Mouse (Mus musculus) CH12.LX (cell line): ENCODE results near the gene Hist1h3a. TPM values are rescaled to one million over a fixed set of nuclear protein-coding genes. Genes with fewer than 3 reads are reported as not detected.

Experiments used
- DNase-seq: peaks from one replicate; pipeline ENCODE4 v3.0.0-alpha.2; 2013; ENCODE audit errors: extremely low read depth
- H3K27ac ChIP-seq: 2 replicates; pipeline ENCODE4 v1.5.1; 2012; ENCODE audit warnings: low read depth, mild to moderate bottlenecking, control low read depth, moderate library complexity; ENCODE audit not compliant: insufficient read depth
- H3K27me3 ChIP-seq: replicated peaks from 2 replicates; pipeline ENCODE3; 2012; ENCODE audit warnings: inconsistent platforms
- H3K36me3 ChIP-seq, 2 experiments: replicated peaks in 1 of 2; 2 replicates each; pipeline versions ENCODE3 to v1.6.1; 2012; ENCODE audit warnings: inconsistent platforms in 1 of 2, low read length in 1 of 2, mild to moderate bottlenecking in 1 of 2, mixed read lengths in 1 of 2, moderate library complexity in 1 of 2; ENCODE audit not compliant: control insufficient read depth in 1 of 2, insufficient read depth in 1 of 2
- H3K4me1 ChIP-seq, 2 experiments: 2 replicates each; pipeline ENCODE4 v1.6.1; 2012; ENCODE audit warnings: inconsistent platforms in 1 of 2, moderate library complexity in 1 of 2; ENCODE audit not compliant: insufficient read depth in 2 of 2, control insufficient read depth in 1 of 2
- H3K4me2 ChIP-seq: 2 replicates; pipeline ENCODE4 v1.6.1; 2012; ENCODE audit warnings: low read depth, mild to moderate bottlenecking, control low read depth; ENCODE audit not compliant: poor library complexity, insufficient read depth, severe bottlenecking
- H3K4me3 ChIP-seq, 3 experiments: fragments of 150-350 bp in 1 of 3; sonication (generic) in 1 of 3; replicated peaks in 1 of 3; 2 replicates each; pipeline versions ENCODE3 to v1.5.1; 2011 to 2012; ENCODE audit warnings: low read depth in 2 of 3, low read length in 2 of 3, mild to moderate bottlenecking in 2 of 3, moderate library complexity in 2 of 3, control low read depth in 1 of 3, improper control_type of control experiment in 1 of 3, inconsistent platforms in 1 of 3, mixed read lengths in 1 of 3; ENCODE audit not compliant: poor library complexity in 1 of 3
- H3K79me2 ChIP-seq: replicated peaks from 2 replicates; pipeline ENCODE4 v1.6.1; 2012; ENCODE audit warnings: mild to moderate bottlenecking, moderate library complexity; ENCODE audit not compliant: control insufficient read depth, poor library complexity, insufficient read depth, severe bottlenecking; ENCODE audit errors: extremely low read depth
- H3K9ac ChIP-seq: 2 replicates; pipeline ENCODE4 v1.6.1; 2012; ENCODE audit warnings: low read depth, mild to moderate bottlenecking, control low read depth, moderate library complexity; ENCODE audit not compliant: insufficient read depth
- H3K9me3 ChIP-seq: replicated peaks from 2 replicates; pipeline ENCODE3; 2012; ENCODE audit warnings: low read length, inconsistent platforms, mixed read lengths
- BHLHE40 ChIP-seq: IDR thresholded peaks from 2 replicates; pipeline ENCODE4 v1.6.1; 2011; ENCODE audit warnings: mild to moderate bottlenecking, low read depth, low read length, improper control_type of control experiment
- ELF1 ChIP-seq: IDR thresholded peaks from 2 replicates; pipeline ENCODE4 v1.6.1; 2014; ENCODE audit warnings: low read depth, mild to moderate bottlenecking, inconsistent platforms, low read length, improper control_type of control experiment
- IRF4 ChIP-seq: IDR thresholded peaks from 2 replicates; pipeline ENCODE4 v1.6.1; 2014; ENCODE audit warnings: low read depth, mild to moderate bottlenecking, inconsistent platforms, low read length, improper control_type of control experiment
- JUND ChIP-seq: conservative IDR thresholded peaks from 2 replicates; pipeline ENCODE4 v1.6.1; 2011; ENCODE audit warnings: low read depth, low read length, improper control_type of control experiment
- MAFK ChIP-seq: IDR thresholded peaks from 2 replicates; pipeline ENCODE4 v1.6.1; 2011; ENCODE audit warnings: low read length, improper control_type of control experiment; ENCODE audit not compliant: insufficient replicate concordance
- MAX ChIP-seq: IDR thresholded peaks from 2 replicates; pipeline ENCODE4 v1.6.1; 2011; ENCODE audit warnings: low read length, improper control_type of control experiment
- POLR2A ChIP-seq: IDR thresholded peaks from 2 replicates; pipeline ENCODE4 v1.6.1; 2011; ENCODE audit warnings: low read depth, mild to moderate bottlenecking, improper control_type of control experiment, low read length
- RAD21 ChIP-seq: IDR thresholded peaks from 2 replicates; pipeline ENCODE4 v1.6.1; 2011; ENCODE audit warnings: low read depth, mild to moderate bottlenecking, low read length, improper control_type of control experiment, moderate library complexity
- SIN3A ChIP-seq: IDR thresholded peaks from 2 replicates; pipeline ENCODE4 v1.6.1; 2012; ENCODE audit warnings: low read length, improper control_type of control experiment, inconsistent platforms
- TCF12 ChIP-seq: IDR thresholded peaks from 2 replicates; pipeline ENCODE4 v1.6.1; 2014; ENCODE audit warnings: low read depth, mild to moderate bottlenecking, inconsistent platforms, low read length, improper control_type of control experiment
- UBTF ChIP-seq: IDR thresholded peaks from 2 replicates; pipeline ENCODE4 v1.6.1; 2012; ENCODE audit warnings: low read depth, mild to moderate bottlenecking, inconsistent platforms, low read length, improper control_type of control experiment, moderate library complexity
- ZC3H11A ChIP-seq: IDR thresholded peaks from 2 replicates; pipeline ENCODE4 v1.6.1; 2012; ENCODE audit warnings: low read depth, mild to moderate bottlenecking, inconsistent platforms, low read length, improper control_type of control experiment
- ZKSCAN1 ChIP-seq: IDR thresholded peaks from 2 replicates; pipeline ENCODE4 v1.6.1; 2012; ENCODE audit warnings: low read depth, inconsistent platforms, low read length, improper control_type of control experiment, borderline replicate concordance
- ZMIZ1 ChIP-seq: IDR thresholded peaks from 2 replicates; pipeline ENCODE4 v1.6.1; 2012; ENCODE audit warnings: low read depth, mild to moderate bottlenecking, inconsistent platforms, low read length, improper control_type of control experiment
- ZNF384 ChIP-seq: IDR thresholded peaks from 2 replicates; pipeline ENCODE4 v1.6.1; 2012; ENCODE audit warnings: low read depth, low read length, improper control_type of control experiment, inconsistent platforms
- dilution Hi-C: fragments of 300-500 bp; cut with MboI; formaldehyde crosslinking; loops from 2 replicates; pipeline ENCODE4 v1.14.3; 2020; ENCODE audit warnings: low sequenced_read_pairs; ENCODE audit not compliant: extremely low pct_unique_long_range_greater_than_20kb, extremely low pct_ligation_motif_present
- in situ Hi-C: fragments of 300-500 bp; cut with MboI; formaldehyde crosslinking; loops from 3 replicates; pipeline ENCODE4 v1.14.3; 2019; ENCODE audit warnings: low sequenced_read_pairs, low pct_ligation_motif_present, low pct_unique_long_range_greater_than_20kb, mixed read lengths
- polyA plus RNA-seq: library from polyadenylated mRNA; unstranded; fragments of >175 nt; gene quantifications from 2 replicates; pipeline ENCODE4 v1.2.1, GENCODE M21; 2012; ENCODE audit warnings: low read depth; ENCODE audit not compliant: insufficient read length
- total RNA-seq, 2 experiments: library from RNA; depleted of rRNA; stranded (reverse); fragments of 300-350 nt in 1 of 2; fragments of >200 nt in 1 of 2; gene quantifications; 2 replicates each; pipeline ENCODE4 v1.2.3; 2012 to 2014

Gene Hist1h3a
- total and polyA plus RNA-seq, 3 experiments, result 3.2 to 1,392 (median 78.5) TPM

DNA sequence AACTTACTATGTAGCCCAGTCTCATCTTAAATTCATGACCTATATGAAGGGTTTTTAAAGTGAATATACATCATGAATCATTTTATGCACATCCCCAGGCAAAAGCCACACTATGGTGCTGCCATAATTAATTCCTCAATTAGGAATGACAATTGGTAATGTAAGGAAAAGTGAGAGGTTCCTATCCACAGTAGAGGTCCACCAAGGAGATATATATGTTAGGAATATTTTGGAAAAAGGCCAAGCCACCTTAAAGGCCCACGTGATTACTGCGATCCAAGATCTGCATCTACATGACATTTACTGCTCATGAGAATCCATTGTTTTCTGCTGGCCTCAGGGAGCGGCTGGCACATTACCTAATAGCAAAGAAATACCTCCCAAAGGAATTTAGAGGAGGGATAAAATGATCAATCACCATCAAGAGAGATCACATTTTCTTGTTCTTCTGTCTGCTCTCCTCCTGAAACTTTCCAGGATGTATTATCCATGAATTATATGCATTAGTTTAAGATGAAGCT is 2.9 kb downstream of the Hist1h3a start:
- H3K9me3 ChIP-seq, result no peaks in the 10 kb centered on the region
- H3K79me2 ChIP-seq, result no peaks in the 10 kb centered on the region
- H3K4me2 ChIP-seq, result no peak overlapping the region
- peak overlapping the region; percentile 32; the same call in 1 of the 2 replicates for H3K9ac ChIP-seq
- no peak overlapping the region for H3K4me3 ChIP-seq
- dilution Hi-C loops (no loop called here), in situ Hi-C loops (loop anchor here (25.0 kb wide), 1 partner anchor 1722 kb away; the partner anchor contains the start of genes Hist1h2ag, Hist1h2ah, Hist1h2bj and Hist1h2bk)
- H3K4me1 ChIP-seq, result peaks cover 3 to 51% of the 10 kb centered on the region in 2 experiments; a peak in 3 of 4 replicates
- no peaks in the 10 kb centered on the region for H3K27me3 ChIP-seq
- TF ChIP-seq RAD21, result no peak
- no peak for TF ChIP-seq TCF12
- TF ChIP-seq MAX, result no peak
- TF ChIP-seq ELF1, result no peak
- H3K36me3 ChIP-seq, result no peaks in the 10 kb centered on the region
- no peak overlapping the region; the same call in 1 of the 2 replicates for H3K27ac ChIP-seq
- no peak for DNase-seq

DNA sequence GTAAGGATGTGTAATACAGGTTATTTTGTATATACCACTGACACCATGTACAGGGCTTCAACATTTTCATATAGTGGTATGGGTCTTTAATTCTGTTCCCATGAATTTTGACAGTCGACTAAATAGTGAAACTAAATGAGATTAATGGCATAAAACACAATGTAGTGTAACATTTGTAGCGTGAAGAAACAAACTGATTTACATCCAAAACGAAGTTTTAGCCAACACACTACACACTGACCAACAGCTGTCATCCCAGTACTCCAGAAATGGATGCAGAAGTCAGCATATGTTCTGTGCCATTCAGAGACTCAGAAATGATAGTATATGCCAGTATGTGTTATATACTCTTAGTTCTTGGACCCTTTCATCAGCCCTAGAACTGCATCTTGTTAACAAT is 4.3 kb downstream of the Hist1h3a start:
- DNase-seq, result no peak
- Histone ChIP-seq H3K9me3 (no peaks in the 10 kb centered on the region), H3K27ac (peak overlapping the region; percentile 42; the same call in 1 of the 2 replicates), H3K4me1 (peaks cover 3 to 44% of the 10 kb centered on the region in 2 experiments; a peak in 3 of 4 replicates), H3K4me2 (0 out of 2 replicates have a peak overlapping the region, but pooled peaks have one; percentile 7), H3K27me3 (no peaks in the 10 kb centered on the region), H3K4me3 (peak overlapping the region in 1 of 3 experiments; percentile 1), H3K79me2 (no peaks in the 10 kb centered on the region), H3K9ac (peak overlapping the region; percentile 9; the same call in 1 of the 2 replicates), H3K36me3 (no peaks in the 10 kb centered on the region)
- in situ Hi-C loops (loop anchor here (25.0 kb wide), 1 partner anchor 1721 kb away; the partner anchor contains the start of genes Hist1h2ag, Hist1h2ah, Hist1h2bj and Hist1h2bk), dilution Hi-C loops (no loop called here)
- no peak for TF ChIP-seq POLR2A
- no peak for TF ChIP-seq MAX
- no peak for TF ChIP-seq ZMIZ1
- TF ChIP-seq ZNF384, result no peak
- no peak for TF ChIP-seq BHLHE40
- TF ChIP-seq MAFK, result no peak
- no peak for TF ChIP-seq TCF12
- TF ChIP-seq IRF4, result no peak
- no peak for TF ChIP-seq ZC3H11A
- no peak for TF ChIP-seq UBTF
- TF ChIP-seq JUND, result no peak
- no peak for TF ChIP-seq SIN3A
- TF ChIP-seq ELF1, result no peak
- TF ChIP-seq ZKSCAN1, result no peak
